Mouse (Mus musculus) cerebellum, adult 2 months (tissue): ENCODE measurements around the gene Tmem136.

Source experiments
- CTCF ChIP-seq: fragments of 200-500 bp; IDR thresholded peaks from 2 replicates; pipeline ENCODE4 v1.5.1; 2011; ENCODE audit warnings: low read depth, mild to moderate bottlenecking, control low read depth, low read length, moderate library complexity, borderline replicate concordance; ENCODE audit not compliant: insufficient read depth
- POLR2A ChIP-seq: fragments of 200-500 bp; IDR thresholded peaks from 2 replicates; pipeline ENCODE4 v1.6.1; 2011; ENCODE audit warnings: low read length, control low read depth, borderline replicate concordance; ENCODE audit not compliant: insufficient read depth

DNA sequence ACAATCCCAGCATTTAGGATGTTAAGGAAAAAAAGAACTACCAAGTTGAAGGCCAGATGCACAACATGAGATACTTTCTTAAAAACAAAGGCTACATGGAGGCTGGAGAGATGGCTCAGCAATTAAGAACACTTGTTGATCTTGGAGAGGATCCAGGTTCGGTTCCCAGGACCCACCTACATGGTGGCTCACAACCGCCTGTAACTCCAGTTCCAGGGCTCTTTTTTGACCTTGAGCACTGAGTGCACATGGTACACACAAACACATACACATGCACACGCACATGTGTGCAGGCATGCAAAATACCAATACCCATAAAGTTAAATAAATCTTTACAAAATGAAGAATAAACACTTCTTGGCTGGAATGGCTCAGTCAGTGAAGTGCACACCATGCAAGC lies 48.5 kb downstream of the Tmem136 start:
- TF ChIP-seq CTCF (no peak), POLR2A (no peak)
